Mouse (Mus musculus): ENCODE measurements around the gene Il22ra1. TPM values are rescaled to one million over a fixed set of nuclear protein-coding genes. Genes with fewer than 3 reads are reported as not detected.
"Not testable (repeated sequence)": the region's sequence is repeated elsewhere in the genome, so short reads cannot be mapped to it uniquely, and the experiment has no call there.

Il22ra1 gene
- under 1 TPM in 1 of 2 experiments, not detected in 1; 0.14 TPM for total RNA-seq (2021)

DNA sequence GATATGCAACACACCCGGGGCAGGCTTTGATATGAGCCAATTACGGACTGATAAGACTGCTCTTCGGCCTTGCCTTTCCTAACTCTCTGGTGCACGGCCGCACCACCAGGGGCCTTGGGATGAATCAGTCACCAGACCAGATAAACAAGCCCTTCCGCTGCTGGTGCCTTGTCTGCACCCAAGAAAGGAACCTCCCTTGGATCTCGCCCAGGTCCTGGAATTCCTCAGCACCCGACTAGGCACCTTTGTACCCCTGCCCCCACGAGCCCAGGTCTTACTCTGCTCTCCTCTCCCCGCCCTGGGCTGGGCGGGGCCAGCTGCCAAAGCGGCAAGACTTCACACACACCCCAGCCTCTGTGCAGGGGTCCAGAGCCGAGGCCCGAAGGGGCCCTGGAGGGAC lies at the start of gene Il22ra1:
Gene Il22ra1, plus strand, starts transcription at position 356 of the 400 bp plus-strand sequence.
- DNase-seq (ENCODE audit: extremely low spot score in 1 of 2, low spot score in 1 of 2): no peak

DNA sequence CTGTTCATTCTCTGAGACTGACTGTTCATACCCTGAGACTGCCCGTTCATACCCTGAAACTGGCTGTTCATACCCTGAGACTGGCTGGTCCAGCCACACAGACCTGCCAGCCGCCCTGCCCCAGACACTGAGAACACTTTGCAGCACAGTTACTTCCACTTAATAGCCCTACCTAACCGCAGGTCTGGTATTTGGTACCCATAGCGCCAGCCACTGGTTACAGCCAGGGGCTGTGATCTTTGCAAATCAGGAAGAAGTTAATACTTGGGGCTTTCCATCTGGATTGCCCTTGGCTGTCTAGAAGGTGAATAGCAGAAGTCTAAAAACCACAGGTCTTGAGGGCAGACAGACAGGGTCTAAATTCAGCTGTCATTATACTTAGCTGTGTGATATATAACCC lies 48.7 kb upstream of the Il22ra1 start:
- no peak for DNase-seq (ENCODE audit: extremely low spot score in 1 of 2, low spot score in 1 of 2)

DNA sequence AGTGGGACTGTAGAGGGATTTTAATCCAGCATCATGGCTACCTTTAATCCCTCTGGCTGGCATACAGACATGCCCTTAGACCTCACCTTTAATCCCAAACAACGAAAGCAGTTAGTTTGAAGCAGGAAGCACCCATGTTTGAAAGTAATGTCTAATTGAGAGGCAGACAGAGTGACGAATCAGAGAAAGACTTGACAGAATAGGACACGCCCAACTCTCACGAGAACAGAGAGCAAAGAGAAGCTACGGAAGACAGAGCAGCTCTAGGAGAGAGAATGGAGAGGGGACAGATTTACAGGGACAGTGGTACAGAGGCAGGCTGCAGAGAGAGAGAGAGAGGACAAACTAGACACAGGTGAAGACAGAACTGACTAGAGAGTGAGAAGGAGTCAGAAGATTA lies 46.2 kb upstream of the Il22ra1 start:
- no peak for DNase-seq (ENCODE audit: extremely low spot score in 1 of 2, low spot score in 1 of 2)

DNA sequence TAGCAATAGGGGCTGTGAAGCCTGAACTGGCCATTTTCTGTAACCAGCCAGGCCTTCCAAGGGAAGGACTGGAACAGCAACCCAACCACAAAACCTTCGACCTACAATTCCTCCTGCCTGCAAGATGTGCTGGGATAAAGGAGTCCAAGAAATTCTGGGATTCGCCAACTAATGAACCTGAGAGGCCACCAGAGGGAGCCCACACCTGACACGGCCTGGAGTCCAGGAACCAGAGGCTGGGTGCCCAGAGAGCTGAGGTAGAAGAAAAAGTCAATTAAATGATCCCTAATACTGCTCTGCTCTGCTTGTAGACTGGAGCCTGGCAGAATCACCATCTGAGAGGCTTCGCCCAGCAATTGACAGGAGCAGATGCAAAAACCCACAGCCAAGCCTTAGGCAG lies 44.4 kb upstream of the Il22ra1 start:
- DNase-seq (ENCODE audit: extremely low spot score in 1 of 2, low spot score in 1 of 2): peak in 1 of 2 experiments; percentile 13

DNA sequence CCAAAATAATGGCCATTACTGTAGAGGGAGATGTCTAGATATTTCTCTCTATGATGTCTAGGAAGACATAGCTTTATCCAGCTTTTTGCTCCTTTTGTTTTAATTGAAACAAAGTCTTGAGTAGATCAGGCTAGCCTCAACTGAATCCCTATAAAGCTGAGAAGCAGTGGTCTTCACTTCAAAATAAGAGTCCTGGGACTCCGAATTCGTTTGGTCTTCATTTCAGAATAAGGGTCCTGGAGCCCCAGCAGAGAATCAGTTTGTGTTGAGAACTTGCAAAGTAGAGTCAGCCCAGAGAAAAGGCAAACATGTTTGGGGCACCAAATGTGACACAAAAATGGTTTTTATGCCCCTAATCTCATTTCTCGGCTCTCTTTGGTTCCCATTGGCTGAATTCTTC lies 43.2 kb upstream of the Il22ra1 start:
- DNase-seq (ENCODE audit: extremely low spot score in 1 of 2, low spot score in 1 of 2): no peak

DNA sequence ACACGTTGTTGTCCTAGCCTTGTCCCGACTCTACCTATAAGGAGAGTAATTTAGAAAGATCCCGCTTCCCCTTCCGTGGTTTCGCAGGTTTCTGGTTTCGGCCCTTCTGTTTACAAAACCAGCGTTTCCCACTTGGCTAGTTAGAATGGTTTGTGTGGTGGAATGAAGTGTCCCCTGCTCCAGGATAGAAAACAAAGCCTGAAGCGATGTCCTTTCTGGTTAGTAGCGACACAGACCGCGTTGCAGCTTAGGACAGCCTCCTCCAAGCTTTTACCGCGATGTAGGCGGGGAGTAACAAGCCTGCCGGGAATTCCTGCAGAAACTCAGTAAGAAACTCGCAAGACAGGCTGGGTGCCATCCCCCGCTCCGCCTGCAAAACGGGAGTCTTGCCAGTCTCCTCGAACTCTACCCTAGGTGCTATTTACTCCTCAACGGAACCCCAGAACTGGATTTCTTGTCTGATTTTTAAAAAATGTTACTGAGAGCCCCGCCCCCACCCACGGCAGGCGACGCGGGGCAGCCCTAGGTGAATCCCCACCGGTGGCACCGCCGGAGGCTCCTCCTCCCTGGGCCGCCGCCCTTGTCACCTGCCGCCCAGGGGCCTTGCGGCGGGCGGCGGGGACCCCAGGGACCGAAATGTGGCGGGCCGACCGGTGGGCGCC lies 41.9 kb upstream of the Il22ra1 start, which contains the start of gene Ifnlr1:
Gene Ifnlr1, plus strand, starts transcription at position 382 of the 662 bp plus-strand sequence.
- peak; percentile 11 to 17 for DNase-seq (ENCODE audit: extremely low spot score in 1 of 2, low spot score in 1 of 2)

DNA sequence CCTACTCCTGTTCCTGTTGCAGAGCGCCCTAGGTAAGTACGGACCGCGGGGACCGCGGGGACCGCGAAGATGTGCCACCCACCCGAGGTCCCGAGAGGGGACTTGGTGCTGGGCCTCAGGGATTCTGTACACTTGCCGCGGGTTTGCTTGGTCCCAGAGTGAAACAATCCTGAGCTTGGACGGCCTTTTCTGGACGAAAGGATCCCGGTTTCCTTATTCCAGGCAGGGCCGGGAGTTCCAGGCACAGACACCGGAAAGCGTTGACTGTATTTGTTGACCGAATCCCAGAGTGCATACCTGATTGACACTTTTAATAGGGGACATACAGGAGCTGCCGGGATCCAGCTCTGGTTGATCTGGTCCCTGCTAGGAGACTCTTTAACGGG lies 41.4 kb upstream of the Il22ra1 start:
- no peak for DNase-seq (ENCODE audit: extremely low spot score in 1 of 2, low spot score in 1 of 2)

DNA sequence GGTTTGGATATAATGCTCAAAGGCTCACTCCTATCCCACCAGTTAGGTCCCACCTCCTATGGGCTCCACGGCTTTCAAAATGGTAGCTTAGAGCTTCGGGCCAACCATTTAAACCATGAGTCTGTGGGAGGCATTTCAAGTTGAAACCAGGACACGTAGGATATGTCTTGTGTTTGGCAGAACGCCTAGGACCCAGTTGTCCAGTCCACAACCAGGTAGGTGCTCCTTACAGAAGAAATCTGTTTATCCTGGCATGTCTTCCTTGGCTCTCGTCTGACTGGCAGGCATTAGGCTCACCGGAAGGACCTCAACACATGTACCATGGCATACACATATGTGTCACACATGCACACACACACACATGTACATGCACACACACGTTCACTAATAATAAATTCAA lies 38.2 kb upstream of the Il22ra1 start:
- DNase-seq (ENCODE audit: extremely low spot score in 1 of 2, low spot score in 1 of 2): no peak

DNA sequence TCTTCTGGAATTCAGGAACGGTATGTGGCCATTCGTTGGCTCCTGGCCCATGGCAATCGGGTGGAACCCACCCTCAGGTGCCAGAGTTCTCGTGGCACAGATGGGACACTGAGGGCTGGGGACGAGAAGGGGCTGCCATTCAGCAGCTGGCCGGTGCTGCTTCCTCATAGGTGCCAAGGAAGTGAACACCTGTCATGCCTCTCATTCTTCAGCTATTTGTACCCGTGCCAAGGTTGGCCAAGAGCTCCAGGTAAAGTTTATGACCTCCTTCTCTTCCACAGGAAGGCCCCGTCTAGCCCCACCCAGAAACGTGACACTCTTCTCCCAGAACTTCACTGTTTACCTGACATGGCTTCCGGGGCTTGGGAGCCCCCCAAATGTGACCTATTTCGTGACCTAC lies 37.7 kb upstream of the Il22ra1 start:
- no peak for DNase-seq (ENCODE audit: extremely low spot score in 1 of 2, low spot score in 1 of 2)

DNA sequence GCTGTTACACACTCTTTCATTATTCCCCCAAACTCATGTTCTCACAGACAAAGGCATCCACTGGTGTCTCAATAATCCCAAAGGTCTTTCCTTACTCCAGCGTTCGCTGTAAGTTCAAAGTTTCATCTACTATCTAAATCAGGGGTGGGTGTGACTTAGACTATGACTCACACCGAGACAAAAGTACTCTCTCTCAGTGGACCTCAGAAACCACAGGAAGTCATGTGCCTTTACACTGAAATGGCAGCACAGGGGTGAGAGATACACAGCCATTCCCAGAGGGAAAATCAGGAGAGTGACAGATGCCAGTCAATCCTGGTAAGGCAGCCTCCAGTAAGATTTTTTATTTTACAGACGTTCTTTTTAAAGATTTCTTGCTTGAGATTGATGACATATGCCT lies 35.1 kb upstream of the Il22ra1 start:
- DNase-seq (ENCODE audit: extremely low spot score in 1 of 2, low spot score in 1 of 2): no peak

DNA sequence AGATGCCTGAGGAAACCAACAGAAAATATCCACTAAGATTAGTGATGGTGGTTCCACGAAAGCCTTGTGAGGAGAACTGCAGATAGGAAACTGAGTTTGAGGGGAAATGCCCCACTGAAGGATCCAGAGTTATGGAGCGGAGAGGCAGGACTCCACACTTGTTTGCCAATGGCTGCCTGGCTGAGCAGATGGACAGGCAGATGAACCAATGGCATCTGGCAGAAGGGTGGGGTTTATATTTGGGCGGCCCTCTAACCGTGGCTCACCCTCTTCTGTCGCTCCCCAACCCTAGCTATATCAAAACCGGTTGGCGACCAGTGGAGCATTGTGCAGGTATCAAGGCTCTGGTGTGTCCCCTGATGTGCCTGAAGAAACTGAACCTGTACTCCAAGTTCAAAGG lies 29.5 kb upstream of the Il22ra1 start:
- no peak for DNase-seq (ENCODE audit: extremely low spot score in 1 of 2, low spot score in 1 of 2)

DNA sequence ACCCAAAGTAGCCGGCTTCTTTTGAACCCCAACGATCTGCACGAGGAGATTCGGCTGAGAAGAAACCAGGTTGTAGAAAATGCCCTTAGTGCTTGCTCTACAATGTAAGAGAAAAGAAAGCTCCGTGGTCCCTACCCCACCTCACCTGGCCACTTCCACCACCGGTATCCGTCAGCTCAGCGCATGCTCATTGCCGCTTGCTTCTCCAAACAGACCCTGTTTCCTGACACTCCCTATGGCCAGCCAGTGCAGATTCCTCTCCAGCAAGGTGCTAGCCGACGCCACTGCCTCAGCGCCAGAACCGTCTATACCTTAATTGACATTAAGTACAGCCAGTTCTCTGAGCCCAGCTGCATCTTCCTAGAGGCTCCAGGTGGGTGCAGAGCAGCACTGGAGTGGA lies 24.5 kb upstream of the Il22ra1 start:
- DNase-seq (ENCODE audit: extremely low spot score in 1 of 2, low spot score in 1 of 2): no peak

DNA sequence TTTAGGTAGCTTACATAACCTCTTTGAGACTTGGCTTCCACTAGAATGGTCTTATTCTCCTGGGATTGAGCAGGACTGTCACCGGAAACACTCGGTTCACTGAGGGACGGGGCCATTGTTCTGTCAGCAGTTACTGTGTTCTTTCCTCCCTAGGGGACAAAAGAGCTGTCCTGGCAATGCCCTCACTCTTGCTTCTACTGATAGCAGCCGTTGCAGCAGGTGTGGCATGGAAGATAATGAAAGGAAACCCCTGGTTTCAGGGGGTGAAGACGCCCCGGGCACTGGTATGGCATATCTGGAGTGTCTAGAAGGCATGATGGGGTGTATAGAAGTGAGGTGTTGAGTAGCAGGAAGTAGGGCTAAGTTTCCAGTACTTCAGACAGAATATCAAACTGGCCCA lies 24.0 kb upstream of the Il22ra1 start:
- no peak for DNase-seq (ENCODE audit: extremely low spot score in 1 of 2, low spot score in 1 of 2)

DNA sequence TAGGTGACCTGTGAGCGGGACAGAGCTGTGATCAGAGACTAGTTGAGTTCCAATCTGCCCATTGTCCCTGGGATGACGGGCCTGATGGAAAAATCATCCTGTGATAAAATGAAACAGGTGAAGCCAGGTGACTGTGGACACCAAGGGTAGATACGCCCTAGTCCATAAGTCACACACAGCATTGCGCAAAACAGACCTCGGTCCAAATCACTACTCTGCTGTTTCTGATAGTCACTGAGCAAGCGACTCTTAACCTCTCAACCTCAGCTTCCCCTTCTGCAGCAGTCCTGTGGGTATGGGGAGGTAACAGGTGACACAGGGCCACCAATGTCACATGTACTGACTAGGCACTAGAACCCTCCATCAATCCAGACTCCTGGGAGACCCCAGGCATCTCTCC lies 21.9 kb upstream of the Il22ra1 start:
- no peak for DNase-seq (ENCODE audit: extremely low spot score in 1 of 2, low spot score in 1 of 2)

DNA sequence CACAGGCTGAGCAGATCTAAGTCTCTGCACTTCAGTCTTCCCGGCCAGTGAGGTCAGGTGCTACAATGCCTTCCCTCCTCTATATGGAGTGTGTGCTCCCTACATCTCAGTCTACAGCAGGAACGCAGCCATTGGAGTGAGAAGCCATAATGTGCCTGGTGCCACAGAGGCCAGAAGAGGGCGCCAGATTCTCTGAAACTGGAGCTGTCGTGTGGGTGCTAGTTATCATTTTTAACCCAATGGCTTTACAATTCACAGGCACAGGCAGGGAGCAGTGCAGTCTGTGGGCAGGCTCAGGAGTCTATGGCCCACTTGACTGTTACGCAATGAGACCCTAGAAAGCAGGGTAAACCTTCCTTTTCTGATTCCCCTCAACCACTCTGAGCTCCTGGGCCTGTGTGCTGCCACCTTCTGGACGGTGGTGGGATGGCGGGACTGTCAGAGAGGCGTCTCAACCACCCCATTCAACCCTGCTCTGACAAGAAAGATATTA lies 18.9 kb upstream of the Il22ra1 start:
- DNase-seq (ENCODE audit: extremely low spot score in 1 of 2, low spot score in 1 of 2): peak; percentile 74 to 87

DNA sequence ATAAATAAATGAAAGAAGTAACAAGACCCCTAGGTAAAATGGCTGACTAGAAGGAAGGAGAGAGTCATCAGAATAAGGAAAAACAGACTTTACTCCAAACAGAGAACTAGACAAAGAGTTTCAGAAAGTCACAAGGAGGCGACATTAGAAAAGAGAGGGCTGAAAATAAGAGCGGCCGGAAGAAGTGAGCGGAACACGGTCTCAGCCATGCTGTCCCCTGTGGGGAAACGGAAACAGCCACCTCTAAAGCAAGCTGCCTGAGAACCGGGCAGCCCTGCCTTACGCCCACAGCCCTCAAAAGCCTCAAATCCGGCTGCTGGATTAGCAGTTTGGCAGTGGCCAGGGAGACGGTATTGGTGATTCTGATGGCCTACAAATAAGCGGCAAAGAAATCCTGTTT lies 18.4 kb upstream of the Il22ra1 start:
- DNase-seq (ENCODE audit: extremely low spot score in 1 of 2, low spot score in 1 of 2): no peak

DNA sequence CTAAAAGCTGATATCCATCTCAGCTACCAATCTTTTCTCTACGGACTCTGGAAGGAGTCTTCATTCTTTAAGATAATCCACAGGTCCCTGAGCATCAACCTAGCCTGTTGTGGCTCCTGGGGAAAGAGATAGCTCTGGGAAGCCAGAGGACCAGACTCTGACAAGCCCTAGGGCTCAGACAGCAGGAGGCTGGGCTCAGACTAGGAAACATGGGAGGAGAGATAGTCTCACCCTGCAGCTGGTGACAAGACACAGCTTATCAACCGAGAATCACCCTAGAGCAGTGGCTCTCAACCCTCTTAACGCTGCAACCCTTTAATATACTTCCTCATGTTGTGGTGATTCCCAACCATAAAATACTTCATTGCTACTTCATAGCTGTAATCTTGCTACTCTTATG lies 17.6 kb upstream of the Il22ra1 start:
- DNase-seq (ENCODE audit: extremely low spot score in 1 of 2, low spot score in 1 of 2): no peak

DNA sequence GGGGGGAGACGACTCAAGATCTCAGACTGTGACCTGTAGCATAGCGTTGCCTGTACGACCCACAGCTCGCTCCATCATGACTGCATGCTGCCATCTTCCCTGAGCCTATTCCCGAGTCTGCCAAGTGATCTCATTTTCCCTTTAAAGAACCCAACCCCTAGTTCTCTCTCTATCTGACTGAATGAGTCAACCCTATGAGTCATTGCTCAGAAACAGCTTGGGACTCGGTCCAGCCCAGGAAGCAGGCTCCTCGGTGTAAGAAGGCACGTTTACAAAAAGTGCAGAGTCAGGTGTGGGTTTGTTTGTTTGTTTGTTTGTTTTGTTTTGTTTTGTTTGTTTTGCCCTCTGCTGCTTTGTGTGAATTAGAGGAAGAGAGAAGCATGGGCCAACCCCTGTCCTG lies 13.2 kb upstream of the Il22ra1 start:
- no peak for DNase-seq (ENCODE audit: extremely low spot score in 1 of 2, low spot score in 1 of 2)

DNA sequence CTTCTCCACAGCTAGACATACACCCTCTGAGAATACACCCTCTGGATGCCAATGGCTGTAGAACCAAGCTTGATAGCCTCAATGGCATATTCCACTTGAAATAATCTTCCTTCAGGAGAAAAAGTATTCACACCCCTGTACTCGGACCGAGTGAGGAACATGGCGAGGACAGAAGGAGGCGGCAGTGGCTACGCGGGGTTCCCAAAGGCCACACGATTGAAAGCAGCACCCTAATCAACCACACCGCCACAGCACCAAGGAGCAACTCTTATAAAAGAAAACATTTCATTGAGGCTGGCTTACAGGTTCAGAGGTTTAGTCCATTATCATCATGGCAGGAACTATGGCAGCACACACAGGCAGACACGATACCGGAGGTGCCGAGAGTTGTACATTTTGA lies 11.5 kb upstream of the Il22ra1 start:
- not testable (repeated sequence) for DNase-seq (ENCODE audit: extremely low spot score in 1 of 2, low spot score in 1 of 2)

DNA sequence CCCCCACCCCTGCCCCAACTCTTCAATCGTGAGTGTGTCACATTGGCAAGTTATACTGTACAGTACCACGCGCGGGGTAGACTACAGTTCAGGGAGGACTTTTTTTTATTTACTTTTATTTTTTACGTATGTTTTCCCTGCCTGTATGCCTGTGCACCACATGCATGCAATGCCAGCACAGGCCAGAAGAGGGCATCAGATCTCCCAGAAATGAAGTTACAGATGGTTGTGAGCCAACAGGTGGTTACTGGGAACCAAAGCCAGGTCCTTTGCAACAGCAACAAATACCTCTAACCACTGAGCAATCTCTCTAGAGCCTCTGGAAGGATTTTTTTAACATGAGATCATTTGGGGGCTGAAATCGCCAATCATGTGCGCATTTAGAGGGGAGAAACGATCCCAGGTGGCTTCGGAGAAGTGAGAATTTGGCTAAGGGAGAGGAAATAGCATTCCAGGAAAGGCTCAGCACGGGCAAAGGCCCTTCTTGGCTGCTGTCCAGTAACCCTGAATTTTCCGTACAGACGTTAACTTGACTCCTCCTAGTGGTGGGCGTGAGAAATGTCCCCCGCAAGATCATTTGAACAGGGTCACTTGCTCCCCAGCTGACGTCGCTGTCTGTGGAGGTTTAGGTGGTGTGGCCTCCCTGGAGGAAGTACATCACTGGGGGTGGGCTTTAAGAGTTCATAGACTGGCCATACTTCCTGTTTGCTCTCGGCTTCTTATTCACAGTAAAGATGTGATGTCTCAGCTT lies 5.3 kb upstream of the Il22ra1 start:
- DNase-seq (ENCODE audit: extremely low spot score in 1 of 2, low spot score in 1 of 2): no peak

DNA sequence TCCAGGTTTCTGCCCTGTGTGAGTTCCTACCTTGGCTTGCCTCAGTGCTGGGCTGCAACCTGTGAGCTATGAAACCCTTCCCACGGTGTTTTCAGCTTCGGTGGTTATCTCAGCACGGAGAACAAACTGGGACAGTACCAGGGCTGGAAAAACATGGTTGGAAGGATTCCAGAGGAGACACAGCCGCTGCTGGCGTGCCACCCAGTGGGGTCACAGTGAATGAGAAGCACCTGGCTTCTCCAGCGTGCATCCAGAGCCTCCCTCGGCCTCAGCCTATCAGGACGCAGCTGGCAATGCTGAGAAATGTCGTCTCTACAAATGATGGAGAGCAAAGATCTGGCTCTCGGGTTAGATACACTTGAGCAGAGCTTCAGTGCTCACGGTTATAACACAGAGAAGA lies 1.6 kb upstream of the Il22ra1 start:
- no peak for DNase-seq (ENCODE audit: extremely low spot score in 1 of 2, low spot score in 1 of 2)

DNA sequence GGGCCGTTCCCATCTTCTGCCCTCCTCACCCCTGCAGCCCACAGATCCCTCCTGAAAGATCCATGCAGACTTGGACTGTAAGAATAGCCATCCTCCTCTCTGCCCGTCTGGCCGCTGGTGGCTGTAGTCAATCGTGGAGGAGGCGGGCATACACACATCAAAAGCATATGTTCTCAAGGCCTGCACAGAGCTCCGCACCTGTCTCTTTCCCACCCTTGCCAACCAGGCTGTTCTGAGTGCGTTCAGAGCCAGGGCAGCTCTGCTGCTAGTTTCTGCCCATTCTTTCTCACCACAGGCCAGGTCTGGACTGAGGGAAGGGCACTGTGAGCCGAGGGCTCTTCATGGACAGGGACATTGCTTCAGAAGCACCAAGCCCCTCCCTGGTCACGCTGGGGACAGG lies 2.2 kb downstream of the Il22ra1 start:
- no peak for DNase-seq (ENCODE audit: extremely low spot score in 1 of 2, low spot score in 1 of 2)

All from layer of hippocampus, postnatal 25 days (tissue).